Mouse (Mus musculus) liver, embryonic 18 days (tissue): ENCODE data around the gene Dynlt3. TPM values are rescaled to one million over a fixed set of nuclear protein-coding genes. Genes with fewer than 3 reads are reported as not detected.

Experiments
- polyA plus RNA-seq: library from polyadenylated mRNA; depleted of rRNA; stranded (reverse); fragments of >200 nt; gene quantifications from 2 replicates; pipeline ENCODE4 v1.2.3, GENCODE M21; 2012; rRNA removed

The Dynlt3 gene
- 18.7 and 19.7 TPM in 2 replicates for polyA plus RNA-seq

GRCm38 (mm10) chrX:9662391-9663111 lies at the start of gene Dynlt3:
Gene Dynlt3, minus strand, starts transcription at chrX:9663003.

Other genes starting within 250 kb of the Dynlt3 start
- 10.4 and 13.6 TPM in 2 replicates for gene Cybb, start 175.2 kb downstream of the Dynlt3 start, polyA plus RNA-seq
- not detected in 2 replicates for gene H2al1o, start 90.6 kb downstream of the Dynlt3 start, polyA plus RNA-seq
- gene Hypm, start 183.9 kb upstream of the Dynlt3 start, polyA plus RNA-seq = 0.16 and 0.22 TPM in 2 replicates
- 0.17 and 0.19 TPM in 2 replicates for gene H2al3, start 186.7 kb upstream of the Dynlt3 start, polyA plus RNA-seq
- 0.68 and 0.97 TPM in 2 replicates for gene Sytl5, start 222.6 kb upstream of the Dynlt3 start, polyA plus RNA-seq